13 mouse cellular contexts compared by ENCODE assay signal in genomic region chr7:15981538-15981937, GRCm38 (mm10). TPM values are rescaled to one million over a fixed set of nuclear protein-coding genes. Genes with fewer than 3 reads are reported as not detected.
DNase-seq lines count a peak whose midpoint lies in the region; ATAC-seq lines count a peak whose summit lies in the region.
"Had no signal": no experiment of that assay in that cellular context is flagged by ENCODE, and none has a peak within 500 bp of the region (broad histone marks: within the 10 kb centered on the region; RNA-seq: fewer than 3 reads in every experiment).

No protein-coding gene starts in this region.

- H3K9ac ChIP-seq in kidney, embryonic 15.5 days: no peak overlapping the region
- H3K9ac ChIP-seq: limb, embryonic 15.5 days had no signal

- 66% methylated on average over 4 of the region's 4 CpGs for WGBS in heart, embryonic 10.5 days
- WGBS in kidney, embryonic 15.5 days: 79% methylated on average over 4 of the region's 4 CpGs

- H3K9me3 ChIP-seq in heart, embryonic 10.5 days: no peaks in the 10 kb centered on the region
- H3K9me3 ChIP-seq in kidney, embryonic 15.5 days (replicated peaks): no peaks in the 10 kb centered on the region
- H3K9me3 ChIP-seq: limb, embryonic 15.5 days had no signal

- ATAC-seq in frontal cortex, adult (ENCODE audit: low TSS enrichment): 0 out of 2 replicates have a peak, but pooled peaks have one; percentile 25
- peak; percentile 45; the same call in 1 of the 2 replicates for ATAC-seq in kidney, embryonic 15.5 days (replicated peaks; ENCODE audit: low FRiP score)
- ATAC-seq in granulocyte monocyte progenitor cell, adult 5-6 weeks (replicated peaks; ENCODE audit: poor library complexity, severe bottlenecking): no peak

- H3K36me3 ChIP-seq in heart, embryonic 10.5 days: peaks cover 59% of the 10 kb centered on the region
- H3K36me3 ChIP-seq in kidney, embryonic 15.5 days: peaks cover 82% of the 10 kb centered on the region

- H3K27ac ChIP-seq in heart, embryonic 10.5 days: peak overlapping the region; percentile 56
- H3K27ac ChIP-seq in kidney, embryonic 15.5 days: no peak overlapping the region
- H3K27ac ChIP-seq: limb, embryonic 15.5 days; stomach, postnatal 0 days had no signal

- no peaks in the 10 kb centered on the region for H3K27me3 ChIP-seq in heart, embryonic 10.5 days (ENCODE audit: insufficient read depth, poor library complexity, severe bottlenecking)
- no peaks in the 10 kb centered on the region for H3K27me3 ChIP-seq in kidney, embryonic 15.5 days
- H3K27me3 ChIP-seq: limb, embryonic 15.5 days had no signal

- no peak overlapping the region for H3K4me2 ChIP-seq in kidney, embryonic 15.5 days
- H3K4me2 ChIP-seq: limb, embryonic 15.5 days had no signal

- DNase-seq in frontal cortex, postnatal 25 days (ENCODE audit: low spot score in 2 of 2): no peak
- DNase-seq in R1 (ENCODE audit: low read depth, low spot score): peak; percentile 82
- DNase-seq in heart, embryonic 10.5 days (ENCODE audit: low spot score): no peak
- DNase-seq in spleen, adult 12 weeks (ENCODE audit: low spot score): no peak
- no peak for DNase-seq in MN1 (ENCODE audit: low spot score)
- DNase-seq: cerebellum, postnatal 10 days; gastrocnemius, postnatal 25 days had no signal

- H3K4me3 ChIP-seq in heart, embryonic 10.5 days: 0 out of 2 replicates have a peak overlapping the region, but pooled peaks have one; percentile 12
- no peak overlapping the region for H3K4me3 ChIP-seq in kidney, embryonic 15.5 days (replicated peaks)
- H3K4me3 ChIP-seq: erythroblast, embryonic 14.5 days; limb, embryonic 15.5 days had no signal

- H3K4me1 ChIP-seq in heart, embryonic 10.5 days: peaks cover 35% of the 10 kb centered on the region
- 0 out of 2 replicates have a peak, but pooled peaks cover 6% of the 10 kb centered on the region for H3K4me1 ChIP-seq in kidney, embryonic 15.5 days
- H3K4me1 ChIP-seq: limb, embryonic 15.5 days had no signal

RNA-seq across cellular contexts. Expression of gene Ehd2, which starts 14.2 kb away (rescaled TPM):
- polyA plus RNA-seq in heart, embryonic 10.5 days (2016; fragmentation: Nextera tagmentation; extraction: Ambion mirVana): 22.1 and 26.2 TPM in 2 replicates
- polyA plus RNA-seq in kidney, embryonic 15.5 days (2015; fragmentation: Nextera tagmentation; extraction: Ambion mirVana): 39.4 and 39.5 TPM in 2 replicates
- not detected in 2 replicates for total RNA-seq in granulocyte monocyte progenitor cell, adult 5-6 weeks (2014; fragmentation: Nextera tagmentation)
- total RNA-seq in granulocyte monocyte progenitor cell, adult 5-6 weeks (2017): 0.13 TPM in 1 of 2 replicates, not detected in the other

RNA-seq across cellular contexts. Expression of gene Nop53, which starts 35.7 kb away (rescaled TPM):
- polyA plus RNA-seq in heart, embryonic 10.5 days (2016; fragmentation: Nextera tagmentation; extraction: Ambion mirVana): 136 and 152 TPM in 2 replicates
- 194 and 195 TPM in 2 replicates for polyA plus RNA-seq in kidney, embryonic 15.5 days (2015; fragmentation: Nextera tagmentation; extraction: Ambion mirVana)
- total RNA-seq in granulocyte monocyte progenitor cell, adult 5-6 weeks (2014; fragmentation: Nextera tagmentation): 70.6 and 105 TPM in 2 replicates
- total RNA-seq in granulocyte monocyte progenitor cell, adult 5-6 weeks (2017): 186 and 221 TPM in 2 replicates

RNA-seq across cellular contexts. Expression of gene Selenow, which starts 59.3 kb away (rescaled TPM):
- polyA plus RNA-seq in heart, embryonic 10.5 days (2016; fragmentation: Nextera tagmentation; extraction: Ambion mirVana): 750 and 752 TPM in 2 replicates
- polyA plus RNA-seq in kidney, embryonic 15.5 days (2015; fragmentation: Nextera tagmentation; extraction: Ambion mirVana): 745 and 748 TPM in 2 replicates
- 96.6 and 124 TPM in 2 replicates for total RNA-seq in granulocyte monocyte progenitor cell, adult 5-6 weeks (2014; fragmentation: Nextera tagmentation)
- 28.8 and 30.2 TPM in 2 replicates for total RNA-seq in granulocyte monocyte progenitor cell, adult 5-6 weeks (2017)
